Mouse (Mus musculus): ENCODE results near the gene Defb22.

DNA sequence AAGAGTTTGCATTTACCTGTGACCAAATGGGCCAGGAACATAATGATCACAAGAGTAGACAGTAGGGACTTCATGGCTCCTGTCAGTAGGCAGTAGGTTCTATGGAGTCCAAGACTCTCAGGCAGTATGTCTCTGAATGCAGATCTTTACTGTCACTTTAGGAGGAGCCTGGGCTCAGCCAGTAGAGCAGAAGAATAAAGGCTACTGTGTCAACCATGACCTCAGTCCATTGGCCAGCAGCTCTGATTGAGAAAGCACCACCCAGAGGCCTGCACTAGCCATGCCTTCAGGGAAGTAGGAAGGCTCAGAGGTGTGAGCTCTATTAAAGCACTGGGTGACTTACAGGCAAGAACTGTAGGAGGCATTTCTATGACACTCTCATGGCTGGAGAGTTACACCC lies at the start of gene Defb22:
- TF ChIP-seq HCFC1 (IDR thresholded peaks at IDR 0.05; ENCODE audit: borderline replicate concordance, insufficient read depth, low read length) (no peak), CHD2 (IDR thresholded peaks at IDR 0.05; ENCODE audit: low read depth, low read length) (no peak)

Data from ES-E14 (cell line).